Mouse (Mus musculus) heart, postnatal 0 days (tissue): Measurements from ENCODE around the gene Tnni3.

Experiments
- CTCF ChIP-seq: IDR thresholded peaks from 2 replicates; pipeline ENCODE4 v1.5.1; 2016; ENCODE audit warnings: antibody characterized with exemption, control low read depth, low read depth
- EP300 ChIP-seq: IDR thresholded peaks from 2 replicates; pipeline ENCODE4 v1.6.1; 2016; ENCODE audit warnings: antibody characterized with exemption, low read depth

DNA sequence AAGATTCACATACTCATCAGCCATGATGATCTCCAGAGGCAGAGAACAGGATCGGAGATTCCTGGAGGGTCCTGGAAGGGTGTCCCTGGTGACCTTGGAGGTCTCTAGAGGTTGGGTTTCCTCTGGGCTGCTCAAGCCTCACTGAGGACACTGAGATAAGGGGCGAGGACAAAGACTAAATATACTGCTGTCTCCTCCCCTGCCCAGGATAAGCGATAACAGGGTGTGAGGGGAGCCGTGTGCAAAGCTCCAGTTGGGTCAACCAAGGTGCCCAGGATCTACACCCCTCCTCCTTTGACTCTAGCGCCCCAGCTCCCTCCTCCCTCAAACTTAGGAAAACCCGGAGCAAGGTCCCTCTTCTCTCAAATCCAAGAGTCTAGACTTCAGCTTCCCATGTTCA, 1.7 kb downstream of the Tnni3 start:
- TF ChIP-seq CTCF (no peak), EP300 (peak; percentile 92)
